ENCODE assay signal across 8 mouse cellular contexts in the genomic region with DNA sequence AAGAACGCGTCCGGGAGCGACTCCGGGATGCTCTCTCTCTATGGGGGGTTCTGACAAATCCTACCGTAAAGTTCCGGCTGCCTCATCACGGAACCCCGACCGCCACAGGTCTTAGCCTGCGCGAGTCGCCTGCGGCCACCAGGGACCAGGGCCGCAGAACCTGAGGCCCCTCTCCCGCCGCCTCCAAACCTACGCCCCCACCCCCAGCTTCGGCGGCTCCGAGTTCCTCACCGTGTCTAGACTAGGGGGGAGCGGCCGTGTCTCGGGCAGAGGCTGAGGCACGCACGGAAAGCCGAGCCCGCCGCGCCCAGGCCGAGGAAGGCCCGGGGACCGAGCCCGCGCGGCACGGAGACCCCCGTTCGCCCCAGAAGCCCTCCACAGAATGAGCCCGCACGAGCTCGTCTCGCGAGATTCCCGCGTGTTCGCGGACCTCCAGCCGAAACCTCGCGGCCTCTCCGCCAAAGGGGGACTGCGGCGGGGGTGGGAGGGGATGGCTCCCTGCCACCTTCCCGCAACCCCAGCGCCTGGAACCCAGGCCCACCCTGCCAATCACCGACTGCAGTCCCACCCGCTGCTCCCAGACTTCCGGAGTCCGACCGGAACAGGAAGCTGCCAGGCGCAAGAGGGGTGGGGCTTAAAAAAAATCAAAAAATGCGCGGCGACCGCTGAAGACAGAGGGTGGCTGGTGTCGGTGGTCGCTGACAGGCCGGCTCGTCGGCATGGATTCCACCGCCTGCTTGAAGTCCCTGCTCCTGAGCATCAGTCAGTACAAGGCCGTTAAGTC. TPM values are rescaled to one million over a fixed set of nuclear protein-coding genes. Genes with fewer than 3 reads are reported as not detected.
DNase-seq lines count a peak whose midpoint lies in the region; ATAC-seq lines count a peak whose summit lies in the region.

A gene (minus strand): TSS at position 607 of the 784 bp plus-strand sequence.
A gene (plus strand): TSS at position 627 of the 784 bp plus-strand sequence.

- H3K27ac ChIP-seq in hindbrain, embryonic 14.5 days: peak within 1 kb of the TSS; percentile 97

- peaks cover 9% of the 10 kb centered on the region; the same call in 1 of the 2 replicates for H3K4me1 ChIP-seq in hindbrain, embryonic 14.5 days (replicated peaks; ENCODE audit: control insufficient read depth, insufficient read depth, low read length)

- no peaks in the 10 kb centered on the region for H3K27me3 ChIP-seq in hindbrain, embryonic 14.5 days (ENCODE audit: control insufficient read depth, insufficient read depth, low read length)

- H3K9me3 ChIP-seq in hindbrain, embryonic 14.5 days (ENCODE audit: control insufficient read depth, low read length): no peaks in the 10 kb centered on the region

- no peaks in the 10 kb centered on the region for H3K36me3 ChIP-seq in hindbrain, embryonic 14.5 days (replicated peaks; ENCODE audit: control insufficient read depth, insufficient read depth)

- under 1% methylated on average over 74 of the region's 74 CpGs for WGBS in hindbrain, embryonic 14.5 days

- peak; percentile 99 for ATAC-seq in hindbrain, embryonic 14.5 days (ENCODE audit: low FRiP score)

- H3K4me3 ChIP-seq in hindbrain, embryonic 14.5 days (replicated peaks; ENCODE audit: low read length): peak within 1 kb of the TSS; percentile 97

- peak; percentile 91 for DNase-seq in NIH3T3 (ENCODE audit: low read depth)
- DNase-seq in cerebellum, postnatal 10 days: peak; percentile 98 to 99
- peak; percentile 84 to 91 for DNase-seq in frontal cortex, postnatal 14 days (ENCODE audit: low spot score in 2 of 2)
- DNase-seq in hindbrain, embryonic 14.5 days (ENCODE audit: low spot score): peak; percentile 93
- peak; percentile 88 for DNase-seq in layer of hippocampus, postnatal 36 days
- peak; percentile 90 for DNase-seq in lung, postnatal 36 days
- DNase-seq in retina, postnatal 1 day: peak; percentile 98
- DNase-seq in urinary bladder, adult 18-20 months (ENCODE audit: low spot score in 2 of 2): peak; percentile 77 to 78

- H3K9ac ChIP-seq in hindbrain, embryonic 14.5 days: peak within 1 kb of the TSS; percentile 99

- H3K4me2 ChIP-seq in hindbrain, embryonic 14.5 days (replicated peaks): peak within 1 kb of the TSS; percentile 86

RNA-seq across cellular contexts. Expression of the first gene that starts in this region (rescaled TPM):
- 77.3 and 81.6 TPM in 2 replicates for polyA plus RNA-seq in hindbrain, embryonic 14.5 days (2014; fragmentation: Nextera tagmentation; extraction: Ambion mirVana)
- 10 to 100 TPM; 89.9 to 90.2 TPM for total RNA-seq in layer of hippocampus, postnatal 36 days (2021)

RNA-seq across cellular contexts. Expression of the second gene that starts in this region (rescaled TPM):
- polyA plus RNA-seq in hindbrain, embryonic 14.5 days (2014; fragmentation: Nextera tagmentation; extraction: Ambion mirVana): 7.7 and 8.4 TPM in 2 replicates
- 1 to 10 TPM in 1 of 2 experiments, under 1 TPM in 1; 0.97 to 1.8 TPM for total RNA-seq in layer of hippocampus, postnatal 36 days (2021)

Comparison
In these comparisons a context has a peak if more than half of its experiments do, and no peak if none do; other contexts are left out.
1. Peak in every context shown above with its lines: DNase-seq, ATAC-seq, H3K4me3 ChIP-seq and H3K27ac ChIP-seq.